Mouse (Mus musculus) layer of hippocampus, postnatal 36 days (tissue): Measurements from ENCODE around the gene Ablim2. TPM values are rescaled to one million over a fixed set of nuclear protein-coding genes. Genes with fewer than 3 reads are reported as not detected.

Source experiments
- DNase-seq, 2 experiments: peaks; one replicate each; pipeline ENCODE4 v3.0.0; 2022
- total RNA-seq, 2 experiments: library from RNA; stranded (reverse); gene quantifications; 2 replicates each; pipeline ENCODE4 v1.2.3; 2021

The Ablim2 gene
- total RNA-seq, 2 experiments from 2014 or later: 128 to 145 TPM

- no peak for DNase-seq
Measured at GRCm38 (mm10) chr5:35916666-35917065, 159.0 kb downstream of the Ablim2 start.

- peak; percentile 44 to 46 for DNase-seq
Measured at GRCm38 (mm10) chr5:35918387-35918786, 160.7 kb downstream of the Ablim2 start.

- DNase-seq: no peak
Measured at GRCm38 (mm10) chr5:35920076-35920475, 162.4 kb downstream of the Ablim2 start.

- DNase-seq: no peak
Measured at GRCm38 (mm10) chr5:35920557-35920956, 162.9 kb downstream of the Ablim2 start.

GRCm38 (mm10) chr5:35921141-35921540 is 163.5 kb downstream of the Ablim2 start:
- DNase-seq: no peak

- DNase-seq: no peak
Measured at GRCm38 (mm10) chr5:35921595-35922254, 164.0 kb downstream of the Ablim2 start.

- DNase-seq: no peak
Measured at GRCm38 (mm10) chr5:35923448-35923847, 165.8 kb downstream of the Ablim2 start.

- DNase-seq: peak; percentile 40 to 50
Measured at GRCm38 (mm10) chr5:35925171-35925634, 167.5 kb downstream of the Ablim2 start.

- no peak for DNase-seq
Measured at GRCm38 (mm10) chr5:35926511-35926910, 168.8 kb downstream of the Ablim2 start.

- DNase-seq: no peak
Measured at GRCm38 (mm10) chr5:35931296-35931695, 173.6 kb downstream of the Ablim2 start.

- no peak for DNase-seq
Measured at GRCm38 (mm10) chr5:35933059-35933458, 175.4 kb downstream of the Ablim2 start.

Other genes with a start within 250 kb of the Ablim2 start
- gene Cpz, start 232.2 kb upstream of the Ablim2 start, total RNA-seq: under 1 TPM; 0.15 TPM
- 1 to 10 TPM; 7.6 to 9.1 TPM for gene Trmt44, start 182.8 kb upstream of the Ablim2 start, total RNA-seq
- gene Acox3, start 174.8 kb upstream of the Ablim2 start, total RNA-seq: 10 to 100 TPM; 26.3 to 28.8 TPM
- gene Htra3, start 78.1 kb upstream of the Ablim2 start, total RNA-seq: 1 to 10 TPM; 3.8 to 7.3 TPM
- 1 to 10 TPM; 1.6 to 2.7 TPM for gene Sh3tc1, start 17.9 kb upstream of the Ablim2 start, total RNA-seq
- 10 to 100 TPM; 29.1 to 30.0 TPM for gene Afap1, start 135.4 kb downstream of the Ablim2 start, total RNA-seq